In genomic region chr12:107180501-107180900, GRCm38 (mm10) we compare ENCODE assay signal across 25 mouse cellular contexts.
"Had no signal": no experiment of that assay in that cellular context is flagged by ENCODE, and none has a peak within 500 bp of the region (broad histone marks: within the 10 kb centered on the region; RNA-seq: fewer than 3 reads in every experiment).

No protein-coding gene starts in this region.

- ATAC-seq: hindbrain, embryonic 16.5 days; intestine, embryonic 16.5 days had no signal

- DNase-seq: gastrocnemius, adult 2 months; gastrocnemius, postnatal 10 days; gastrocnemius, postnatal 25 days; heart, adult 18-20 months; heart, postnatal 10 days; heart, postnatal 4 days; kidney, adult 11 months; kidney, adult 2 months; kidney, adult 9 months; kidney, postnatal 25 days; kidney, postnatal 4 days; liver; liver, embryonic 13.5 days had no signal

- H3K36me3 ChIP-seq: heart, embryonic 10.5 days; heart, embryonic 12.5 days; hindbrain, embryonic 10.5 days; hindbrain, embryonic 12.5 days; kidney, embryonic 15.5 days; limb, embryonic 10.5 days; limb, embryonic 12.5 days; liver, embryonic 13.5 days; liver, embryonic 15.5 days had no signal

- H3K9me3 ChIP-seq: heart, embryonic 10.5 days; heart, embryonic 12.5 days; hindbrain, embryonic 10.5 days; hindbrain, embryonic 12.5 days; kidney, embryonic 15.5 days; limb, embryonic 10.5 days; limb, embryonic 12.5 days; liver, embryonic 13.5 days; liver, embryonic 15.5 days had no signal

- H3K4me3 ChIP-seq: gastrocnemius, adult 2 months; heart, embryonic 10.5 days; heart, embryonic 12.5 days; hindbrain, embryonic 10.5 days; hindbrain, embryonic 12.5 days; kidney, embryonic 15.5 days; layer of hippocampus, adult 2 months; left cerebral cortex, adult 2 months; limb, embryonic 10.5 days; limb, embryonic 12.5 days; liver, embryonic 13.5 days; liver, embryonic 15.5 days had no signal

- H3K4me1 ChIP-seq: heart, embryonic 10.5 days; heart, embryonic 12.5 days; kidney, embryonic 15.5 days; liver, embryonic 13.5 days; liver, embryonic 15.5 days had no signal

- H3K27me3 ChIP-seq: heart, embryonic 12.5 days; hindbrain, embryonic 12.5 days; kidney, embryonic 15.5 days; liver, embryonic 13.5 days; liver, embryonic 15.5 days had no signal
